Mouse (Mus musculus): ENCODE data around the gene Ndufb7.
"Not testable (repeated sequence)": the region's sequence is repeated elsewhere in the genome, so short reads cannot be mapped to it uniquely, and the experiment has no call there.

The Ndufb7 gene

GRCm38 (mm10) chr8:83566469-83567395, at the start of gene Ndufb7:
Gene Ndufb7, plus strand, starts transcription at chr8:83566671.
- peak; percentile 95 for DNase-seq (ENCODE audit: low read depth)

- DNase-seq (ENCODE audit: low read depth) = no peak
Observed at GRCm38 (mm10) chr8:83520432-83520831, 46.0 kb upstream of the Ndufb7 start.

GRCm38 (mm10) chr8:83520907-83521306, 45.6 kb upstream of the Ndufb7 start:
- DNase-seq (ENCODE audit: low read depth) = not testable (repeated sequence)

GRCm38 (mm10) chr8:83521310-83521709, 45.2 kb upstream of the Ndufb7 start:
- DNase-seq (ENCODE audit: low read depth) = no peak

- DNase-seq (ENCODE audit: low read depth) = no peak
Observed at GRCm38 (mm10) chr8:83534802-83535201, 31.7 kb upstream of the Ndufb7 start.

GRCm38 (mm10) chr8:83535736-83536135, 30.7 kb upstream of the Ndufb7 start, which contains the start of gene Olfr370:
Gene Olfr370, plus strand, starts transcription at chr8:83535780.
- no peak for DNase-seq (ENCODE audit: low read depth)

- no peak for DNase-seq (ENCODE audit: low read depth)
Observed at GRCm38 (mm10) chr8:83562669-83563068, 3.8 kb upstream of the Ndufb7 start.

- no peak for DNase-seq (ENCODE audit: low read depth)
Observed at GRCm38 (mm10) chr8:83563246-83563645, 3.2 kb upstream of the Ndufb7 start.

- DNase-seq (ENCODE audit: low read depth) = peak; percentile 44
Observed at GRCm38 (mm10) chr8:83565731-83566375, 618 bp upstream of the Ndufb7 start.

- DNase-seq (ENCODE audit: low read depth) = no peak
Observed at GRCm38 (mm10) chr8:83567668-83568067, 1.2 kb downstream of the Ndufb7 start.

GRCm38 (mm10) chr8:83568128-83568527, 1.7 kb downstream of the Ndufb7 start:
- DNase-seq (ENCODE audit: low read depth) = no peak

- DNase-seq (ENCODE audit: low read depth) = no peak
Observed at GRCm38 (mm10) chr8:83568755-83569154, 2.3 kb downstream of the Ndufb7 start.

GRCm38 (mm10) chr8:83569165-83569564, 2.7 kb downstream of the Ndufb7 start:
- no peak for DNase-seq (ENCODE audit: low read depth)

GRCm38 (mm10) chr8:83570272-83571000, 4.0 kb downstream of the Ndufb7 start:
- no peak for DNase-seq (ENCODE audit: low read depth)

GRCm38 (mm10) chr8:83571001-83571340, 4.5 kb downstream of the Ndufb7 start:
- DNase-seq (ENCODE audit: low read depth) = not testable (repeated sequence)

GRCm38 (mm10) chr8:83571791-83572190, 5.3 kb downstream of the Ndufb7 start:
- DNase-seq (ENCODE audit: low read depth) = no peak

GRCm38 (mm10) chr8:83572246-83572812, 5.9 kb downstream of the Ndufb7 start:
- no peak for DNase-seq (ENCODE audit: low read depth)

- peak; percentile 82 for DNase-seq (ENCODE audit: low read depth)
Observed at GRCm38 (mm10) chr8:83573140-83573875, 6.8 kb downstream of the Ndufb7 start.

GRCm38 (mm10) chr8:83574631-83575315, 8.3 kb downstream of the Ndufb7 start:
- no peak for DNase-seq (ENCODE audit: low read depth)

GRCm38 (mm10) chr8:83575561-83576515, 9.4 kb downstream of the Ndufb7 start:
- DNase-seq (ENCODE audit: low read depth) = no peak

Measured in naive thymus-derived CD4-positive, alpha-beta T cell, adult 2 months (primary cell).